Mouse (Mus musculus) common myeloid progenitor, adult 5-6 weeks (primary cell): ENCODE measurements around the gene Nubp2. TPM values are rescaled to one million over a fixed set of nuclear protein-coding genes. Genes with fewer than 3 reads are reported as not detected.

Experiments used
- ATAC-seq: replicated peaks from 2 replicates; pipeline ENCODE4 v1.8.0; 2016; ENCODE audit warnings: low read depth, mild to moderate bottlenecking, moderate TSS enrichment, inconsistent platforms; ENCODE audit not compliant: poor library complexity, severe bottlenecking
- total RNA-seq: library from RNA; stranded (forward); fragments of 200-1000, 187-1606 nt; gene quantifications from 2 replicates; pipeline ENCODE4 v1.2.3, GENCODE M21; 2017

The Nubp2 gene
- total RNA-seq, 1 experiment from 2014 or later, result 45.6 TPM

GRCm38 (mm10) chr17:24894995-24895547 is 8.9 kb upstream of the Nubp2 start, which contains the start of the genes Eme2 and Mrps34:
Gene Eme2 (minus strand): TSS chr17:24895087.
Gene Mrps34 (plus strand): TSS chr17:24895116.
- peak; percentile 73 for ATAC-seq

GRCm38 (mm10) chr17:24894061-24894994 is 8.2 kb upstream of the Nubp2 start:
- peak; percentile 8; the same call in 1 of the 2 replicates for ATAC-seq

- ATAC-seq, result no peak
Measured at GRCm38 (mm10) chr17:24893276-24893675, 7.1 kb upstream of the Nubp2 start.

- ATAC-seq, result no peak
Measured at GRCm38 (mm10) chr17:24892785-24893184, 6.6 kb upstream of the Nubp2 start.

GRCm38 (mm10) chr17:24891321-24891720 is 5.2 kb upstream of the Nubp2 start:
- no peak for ATAC-seq

- no peak for ATAC-seq
Measured at GRCm38 (mm10) chr17:24890151-24891092, 4.3 kb upstream of the Nubp2 start.

GRCm38 (mm10) chr17:24888862-24889261 is 2.7 kb upstream of the Nubp2 start:
- no peak for ATAC-seq

- ATAC-seq, result no peak
Measured at GRCm38 (mm10) chr17:24887291-24888080, 1.3 kb upstream of the Nubp2 start.

- no peak for ATAC-seq
Measured at GRCm38 (mm10) chr17:24886932-24887271, 753 bp upstream of the Nubp2 start.

- ATAC-seq, result no peak
Measured at GRCm38 (mm10) chr17:24885356-24886133, 604 bp downstream of the Nubp2 start.

GRCm38 (mm10) chr17:24884391-24884790 is 1.8 kb downstream of the Nubp2 start:
- no peak for ATAC-seq

GRCm38 (mm10) chr17:24881738-24882440 is 4.3 kb downstream of the Nubp2 start:
- ATAC-seq, result peak; percentile 43

GRCm38 (mm10) chr17:24878531-24878930 is 7.6 kb downstream of the Nubp2 start:
- ATAC-seq, result no peak

GRCm38 (mm10) chr17:24878117-24878397 is 8.1 kb downstream of the Nubp2 start:
- ATAC-seq, result no peak

GRCm38 (mm10) chr17:24877336-24878116 is 8.6 kb downstream of the Nubp2 start:
- no peak for ATAC-seq

GRCm38 (mm10) chr17:24874989-24875388 is 11.2 kb downstream of the Nubp2 start:
- no peak for ATAC-seq

- ATAC-seq, result 0 out of 2 replicates have a peak, but pooled peaks have one; percentile 25
Measured at GRCm38 (mm10) chr17:24874405-24874745, 11.8 kb downstream of the Nubp2 start.
